Mouse (Mus musculus): ENCODE data around the gene Ghsr.

The Ghsr gene

GRCm38 (mm10) chr3:27408564-27408963 lies 37.4 kb downstream of the Ghsr start:
- in situ Hi-C loops (cut with MboI, MseI): no loop called here

DNA sequence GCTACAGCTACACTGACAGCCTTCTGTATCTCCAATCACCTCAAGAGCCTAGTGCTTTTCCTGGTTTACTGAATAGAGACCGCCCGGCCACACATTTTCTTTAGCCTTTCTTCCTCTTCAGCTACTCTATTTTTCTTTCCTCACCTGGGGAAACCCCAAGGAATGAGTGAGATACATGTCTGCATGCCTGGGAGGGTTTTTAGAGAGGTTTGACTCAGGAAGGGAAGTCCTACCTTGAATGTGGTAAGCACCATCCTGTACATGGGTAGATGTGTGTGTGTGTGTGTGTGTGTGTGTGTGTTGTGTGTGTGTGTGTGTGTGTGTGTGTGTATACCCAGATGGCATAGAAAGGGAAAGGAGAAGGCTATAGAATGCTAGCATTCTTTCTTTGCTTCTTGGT lies 40.1 kb downstream of the Ghsr start:
- in situ Hi-C loops (cut with MboI, MseI): no loop called here

GRCm38 (mm10) chr3:27413566-27413965 lies 42.4 kb downstream of the Ghsr start:
- in situ Hi-C loops (cut with MboI, MseI): no loop called here

- in situ Hi-C loops (cut with MboI, MseI): no loop called here
Observed at GRCm38 (mm10) chr3:27416786-27417185, 45.6 kb downstream of the Ghsr start.

- in situ Hi-C loops (cut with MboI, MseI): no loop called here
Observed at GRCm38 (mm10) chr3:27418602-27419001, 47.5 kb downstream of the Ghsr start.

- in situ Hi-C loops (cut with MboI, MseI): no loop called here
Observed at GRCm38 (mm10) chr3:27421980-27422379, 50.8 kb downstream of the Ghsr start.

DNA sequence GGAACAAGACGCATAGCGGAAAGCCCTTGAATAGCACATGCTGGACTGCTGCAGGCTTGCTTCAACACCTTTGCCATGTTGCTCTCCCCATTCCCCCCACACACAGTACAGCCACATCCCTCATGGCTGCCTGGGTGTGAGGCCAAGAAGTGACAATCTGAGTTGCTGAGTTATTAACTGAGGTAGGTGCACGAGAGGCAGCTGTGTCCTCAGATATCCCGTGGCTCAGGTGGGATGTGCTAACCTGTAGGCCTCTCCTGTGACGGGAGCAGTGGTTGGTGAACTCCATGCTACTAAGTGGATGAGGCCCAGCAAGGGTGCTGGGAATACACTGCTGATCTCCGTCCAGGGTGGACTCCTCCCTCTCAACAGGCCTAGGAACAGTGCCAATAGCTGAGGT lies 51.4 kb downstream of the Ghsr start:
- in situ Hi-C loops (cut with MboI, MseI): no loop called here

DNA sequence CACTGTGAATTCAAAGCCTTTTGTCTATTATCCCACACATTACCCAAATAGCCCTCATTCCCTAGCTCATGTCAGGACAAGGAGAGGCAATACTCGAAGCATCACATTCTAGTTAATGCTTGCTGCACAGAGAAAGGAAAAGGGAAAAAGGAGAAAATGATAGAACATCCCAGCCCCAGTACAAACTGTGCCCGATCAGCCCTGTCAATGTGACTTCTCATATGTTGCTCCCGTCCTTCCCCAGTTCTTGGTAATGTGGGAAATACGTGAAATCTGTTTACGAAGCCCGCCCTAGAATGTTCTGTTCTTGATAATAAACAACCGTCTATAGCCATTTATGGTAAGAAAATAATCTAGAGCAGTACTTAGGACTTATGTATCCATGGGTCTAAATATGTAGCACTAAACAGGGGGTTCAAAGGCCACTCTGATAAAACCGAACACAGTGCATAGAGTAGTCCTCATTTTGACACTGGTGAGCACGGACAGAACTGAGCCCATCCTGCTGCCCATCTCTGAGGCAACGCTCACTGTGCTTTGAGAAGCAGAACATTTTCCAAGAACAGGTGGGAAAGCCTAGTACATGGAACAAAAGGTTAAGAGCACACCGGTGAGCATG lies 53.0 kb downstream of the Ghsr start:
- in situ Hi-C loops (cut with MboI, MseI): no loop called here

GRCm38 (mm10) chr3:27427406-27427805 lies 56.3 kb downstream of the Ghsr start:
- in situ Hi-C loops (cut with MboI, MseI): no loop called here
